Mouse (Mus musculus) spleen, postnatal 36 days (tissue): ENCODE measurements around the gene Btc.
A peak's percentile ranks its signal among the peaks of the same experiment; 100 is the strongest.

ENCODE experiments used
- DNase-seq, 2 experiments: peaks; one replicate each; pipeline ENCODE4 v3.0.0; 2022; ENCODE audit warnings: low spot score in 2 of 2, mixed read lengths in 1 of 2

Btc gene

GRCm38 (mm10) chr5:91402339-91403211 is at the start of gene Btc:
TSS of gene Btc (minus strand) at chr5:91402994.
- DNase-seq, result peak; percentile 34 to 44

GRCm38 (mm10) chr5:91444981-91445517 is 42.3 kb upstream of the Btc start:
- DNase-seq, result no peak

- DNase-seq, result no peak
These were observed 33.8 kb upstream of the Btc start for GRCm38 (mm10) chr5:91436563-91436962.

- DNase-seq, result no peak
These were observed 32.2 kb upstream of the Btc start for GRCm38 (mm10) chr5:91434723-91435658.

- DNase-seq, result no peak
These were observed 25.8 kb upstream of the Btc start for GRCm38 (mm10) chr5:91428547-91428946.

GRCm38 (mm10) chr5:91413814-91414213 is 11.0 kb upstream of the Btc start:
- DNase-seq, result no peak

GRCm38 (mm10) chr5:91404263-91404662 is 1.5 kb upstream of the Btc start:
- no peak for DNase-seq

- DNase-seq, result no peak
These were observed 487 bp upstream of the Btc start for GRCm38 (mm10) chr5:91403281-91403680.

GRCm38 (mm10) chr5:91400493-91401096 is 2.2 kb downstream of the Btc start:
- no peak for DNase-seq

- DNase-seq, result no peak
These were observed 27.3 kb downstream of the Btc start for GRCm38 (mm10) chr5:91375467-91375866.

- DNase-seq, result no peak
These were observed 34.7 kb downstream of the Btc start for GRCm38 (mm10) chr5:91368061-91368565.

GRCm38 (mm10) chr5:91366925-91367324 is 35.9 kb downstream of the Btc start:
- DNase-seq, result no peak

- DNase-seq, result no peak
These were observed 39.4 kb downstream of the Btc start for GRCm38 (mm10) chr5:91363274-91363991.

- no peak for DNase-seq
These were observed 50.1 kb downstream of the Btc start for GRCm38 (mm10) chr5:91352645-91353044.

- DNase-seq, result no peak
These were observed 57.1 kb downstream of the Btc start for GRCm38 (mm10) chr5:91345681-91346080.

- DNase-seq, result no peak
These were observed 57.7 kb downstream of the Btc start for GRCm38 (mm10) chr5:91345064-91345463.

- peak; percentile 6 to 11 for DNase-seq
These were observed 60.6 kb downstream of the Btc start for GRCm38 (mm10) chr5:91341981-91342760.

GRCm38 (mm10) chr5:91334227-91334626 is 68.6 kb downstream of the Btc start:
- no peak for DNase-seq

- DNase-seq, result no peak
These were observed 70.5 kb downstream of the Btc start for GRCm38 (mm10) chr5:91332079-91332865.
